Mouse (Mus musculus) ES-Bruce4 (cell line): Measurements from ENCODE around the gene Ankle2.

ENCODE experiments used
- CTCF ChIP-seq: IDR thresholded peaks from one replicate; pipeline ENCODE4 v1.8.1; 2011; ENCODE audit warnings: low read depth, low read length
- EP300 ChIP-seq: IDR thresholded peaks from 2 replicates; pipeline ENCODE4 v1.6.1; 2011; ENCODE audit warnings: low read depth, low read length; ENCODE audit not compliant: insufficient read depth
- POLR2A ChIP-seq: IDR thresholded peaks from one replicate; pipeline ENCODE4 v1.8.1; 2011; ENCODE audit warnings: low read length; ENCODE audit not compliant: insufficient read depth

DNA sequence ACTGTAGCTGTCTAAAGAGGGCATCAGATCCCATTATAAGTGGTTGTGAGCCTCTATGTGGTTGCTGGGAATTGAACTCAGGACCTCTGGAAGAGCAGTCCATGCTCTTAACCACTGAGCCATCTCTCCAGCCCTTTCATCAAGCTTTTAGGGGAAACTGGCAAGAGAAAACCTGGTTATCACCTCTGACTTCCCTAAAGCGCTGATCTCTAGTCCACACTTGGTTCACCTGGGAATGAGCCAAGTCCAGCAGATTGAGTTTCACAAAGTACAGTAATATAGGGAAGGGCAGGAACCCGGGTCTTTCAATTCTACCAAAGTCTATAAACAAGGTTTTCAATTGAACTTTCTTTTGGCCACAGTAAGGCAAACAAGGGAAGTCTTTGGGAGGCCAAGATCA lies 51.2 kb downstream of the Ankle2 start:
- TF ChIP-seq POLR2A, result no peak
- TF ChIP-seq EP300, result no peak
- no peak for TF ChIP-seq CTCF
